Mouse (Mus musculus) G1E (cell line): ENCODE results near the gene Ccl6.

Source experiments
- CTCF ChIP-seq: IDR thresholded peaks from 2 replicates; pipeline ENCODE4 v1.5.1; 2012; ENCODE audit warnings: low read depth, low read length, inconsistent platforms, mixed read lengths
- GATA1 ChIP-seq: IDR thresholded peaks from 2 replicates; pipeline ENCODE4 v1.6.1; 2012; ENCODE audit warnings: borderline replicate concordance, low read length, inconsistent platforms, mixed read lengths
- TAL1 ChIP-seq: conservative IDR thresholded peaks from 2 replicates; pipeline ENCODE4 v1.6.1; 2012; ENCODE audit warnings: low read depth, low read length, inconsistent platforms, mixed read lengths

DNA sequence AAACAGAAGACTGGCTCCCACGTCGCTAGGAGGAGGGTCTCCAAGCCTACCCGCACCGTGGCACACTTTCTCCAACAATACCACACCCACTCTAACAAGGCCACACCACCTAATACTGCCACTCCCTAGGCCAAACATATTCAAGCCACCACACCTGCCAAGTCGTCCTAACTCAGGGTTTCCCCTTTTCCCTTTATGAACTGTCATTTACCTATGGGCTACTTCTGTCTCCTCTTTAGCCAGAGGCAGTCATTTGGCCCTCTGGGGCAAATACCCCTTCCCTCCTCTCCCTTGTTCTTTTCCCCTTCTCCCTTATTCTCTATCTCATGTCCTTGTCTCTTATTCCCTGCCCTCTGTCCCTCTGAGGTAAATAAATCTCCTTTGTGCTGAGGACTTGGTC lies 41.2 kb downstream of the Ccl6 start:
- TF ChIP-seq TAL1 (no peak), CTCF (no peak), GATA1 (no peak)
